ENCODE assay signal across 7 mouse cellular contexts in the genomic region with DNA sequence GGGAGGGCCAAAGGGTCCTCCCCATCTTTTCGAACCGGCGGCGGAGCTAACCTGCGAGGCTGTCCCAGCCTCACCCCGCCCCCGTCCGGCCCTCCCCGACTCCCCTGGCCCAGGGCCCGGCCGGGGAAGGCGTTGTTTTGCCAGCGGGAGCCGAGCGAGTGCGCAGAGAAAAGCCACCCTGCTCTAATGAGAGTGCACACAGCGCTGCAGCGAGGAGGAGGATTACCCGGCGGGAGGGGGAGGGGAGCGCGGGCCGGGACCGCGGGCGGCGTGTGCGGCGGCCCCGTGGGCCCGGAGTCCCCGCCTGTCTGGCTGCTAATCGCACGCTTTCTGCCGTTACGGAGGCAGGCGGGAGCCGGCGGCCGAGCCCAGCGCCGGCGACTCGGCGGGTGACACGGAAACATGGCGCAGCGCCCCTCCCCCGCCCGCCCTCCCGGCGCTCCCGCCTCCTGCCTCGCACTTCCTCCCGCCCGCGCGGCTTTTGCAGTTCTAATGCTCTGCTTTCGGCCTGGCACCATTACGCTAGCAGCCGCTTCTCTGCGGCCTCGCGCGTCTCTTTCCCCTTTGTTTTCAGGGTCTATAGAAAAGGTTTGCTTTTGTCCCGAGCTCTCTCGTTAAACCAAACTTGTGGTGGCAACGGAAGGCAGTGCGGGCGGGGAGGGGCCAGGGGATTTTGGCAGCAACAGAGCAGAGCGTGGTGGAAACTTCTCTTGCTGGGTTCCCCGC.
DNase-seq lines count a peak whose midpoint lies in the region; ATAC-seq and TF ChIP-seq lines count a peak whose summit lies in the region.

No protein-coding gene starts in this region.

- peak; percentile 68 for DNase-seq in embryo, embryonic 10 days (ENCODE audit: low spot score)
- peak; percentile 64 for DNase-seq in gastrocnemius, postnatal 4 days (ENCODE audit: low spot score in 2 of 2)
- DNase-seq in limb, embryonic 14.5 days (ENCODE audit: low spot score) = no peak
- DNase-seq in midbrain, embryonic 14.5 days = peak; percentile 87
- DNase-seq in spleen, postnatal 10 days (ENCODE audit: low spot score in 2 of 2) = peak; percentile 64 to 74

- 2% methylated on average over 50 of the region's 72 CpGs for WGBS in intestine, embryonic 15.5 days
- WGBS in limb, embryonic 14.5 days = 3% methylated on average over 16 of the region's 72 CpGs
- WGBS in midbrain, embryonic 14.5 days = 3% methylated on average over 57 of the region's 72 CpGs

- peak overlapping the region; percentile 85 for H3K4me2 ChIP-seq in intestine, embryonic 15.5 days (replicated peaks)
- H3K4me2 ChIP-seq in limb, embryonic 14.5 days (replicated peaks; ENCODE audit: low read depth, low read length, severe bottlenecking) = peak overlapping the region; percentile 81
- peak overlapping the region; percentile 83 for H3K4me2 ChIP-seq in midbrain, embryonic 14.5 days (ENCODE audit: low read length)

- H3K9me3 ChIP-seq in intestine, embryonic 15.5 days = no peaks in the 10 kb centered on the region
- no peaks in the 10 kb centered on the region for H3K9me3 ChIP-seq in limb, embryonic 14.5 days (ENCODE audit: control insufficient read depth, low read length)
- no peaks in the 10 kb centered on the region for H3K9me3 ChIP-seq in midbrain, embryonic 14.5 days (ENCODE audit: control insufficient read depth, low read length)

- H3K27ac ChIP-seq in intestine, embryonic 15.5 days = peak overlapping the region; percentile 94
- peak overlapping the region; percentile 86 for H3K27ac ChIP-seq in limb, embryonic 14.5 days (replicated peaks; ENCODE audit: low read depth, low read length)
- peak overlapping the region; percentile 93 for H3K27ac ChIP-seq in midbrain, embryonic 14.5 days (replicated peaks; ENCODE audit: low read depth, low read length)

- peaks cover 54% of the 10 kb centered on the region for H3K27me3 ChIP-seq in intestine, embryonic 15.5 days (replicated peaks)
- H3K27me3 ChIP-seq in limb, embryonic 14.5 days (ENCODE audit: control insufficient read depth, insufficient read depth, low read length) = peaks cover 49% of the 10 kb centered on the region
- H3K27me3 ChIP-seq in midbrain, embryonic 14.5 days (ENCODE audit: control insufficient read depth, insufficient read depth, low read length) = peaks cover 29% of the 10 kb centered on the region

- no peaks in the 10 kb centered on the region for H3K36me3 ChIP-seq in intestine, embryonic 15.5 days
- no peaks in the 10 kb centered on the region for H3K36me3 ChIP-seq in limb, embryonic 14.5 days (ENCODE audit: control insufficient read depth, insufficient read depth, low read length)
- no peaks in the 10 kb centered on the region for H3K36me3 ChIP-seq in midbrain, embryonic 14.5 days (ENCODE audit: control insufficient read depth, insufficient read depth, low read length)

- peaks cover 15% of the 10 kb centered on the region for H3K4me1 ChIP-seq in intestine, embryonic 15.5 days (replicated peaks)
- H3K4me1 ChIP-seq in limb, embryonic 14.5 days (ENCODE audit: control insufficient read depth, insufficient read depth, low read length) = peaks cover 18% of the 10 kb centered on the region
- peaks cover 21% of the 10 kb centered on the region; the same call in 1 of the 2 replicates for H3K4me1 ChIP-seq in midbrain, embryonic 14.5 days (ENCODE audit: control insufficient read depth, insufficient read depth, low read length)

- H3K4me3 ChIP-seq in intestine, embryonic 15.5 days (replicated peaks) = peak overlapping the region; percentile 53
- peak overlapping the region; percentile 47 for H3K4me3 ChIP-seq in limb, embryonic 14.5 days (replicated peaks; ENCODE audit: low read length)
- peak overlapping the region; percentile 44 for H3K4me3 ChIP-seq in midbrain, embryonic 14.5 days (replicated peaks; ENCODE audit: low read depth, low read length)

- H3K9ac ChIP-seq in intestine, embryonic 15.5 days = peak overlapping the region; percentile 59
- peak overlapping the region; percentile 45 for H3K9ac ChIP-seq in limb, embryonic 14.5 days (ENCODE audit: low read depth, low read length, severe bottlenecking)
- peak overlapping the region; percentile 63 for H3K9ac ChIP-seq in midbrain, embryonic 14.5 days (replicated peaks; ENCODE audit: low read length)

- ATAC-seq in activated CD4-positive, CD25-positive, alpha-beta regulatory T cell, adult 4 months = peak; percentile 63
- peak; percentile 40 for ATAC-seq in intestine, embryonic 15.5 days
- peak; percentile 39; the same call in 1 of the 2 replicates for ATAC-seq in limb, embryonic 14.5 days (ENCODE audit: low FRiP score, low read depth)
- peak; percentile 53 for ATAC-seq in midbrain, embryonic 14.5 days (ENCODE audit: low FRiP score, low TSS enrichment)

- no peak for TF ChIP-seq POLR2A in limb, embryonic 14.5 days (IDR thresholded peaks at IDR 0.05; ENCODE audit: borderline replicate concordance, extremely low read depth, insufficient read depth, insufficient read length)
